Mouse (Mus musculus) layer of hippocampus, adult 2 months (tissue): ENCODE results near the gene Bpnt1. TPM values are rescaled to one million over a fixed set of nuclear protein-coding genes. Genes with fewer than 3 reads are reported as not detected.
A peak's percentile ranks its signal among the peaks of the same experiment; 100 is the strongest.

Source experiments
- DNase-seq, 2 experiments: peaks; one replicate each; pipeline ENCODE4 v3.0.0; 2022; ENCODE audit warnings: low spot score in 2 of 2
- H3K27ac ChIP-seq: fragments of 200-600 bp; 2 replicates; pipeline ENCODE4 v1.8.1; 2022
- H3K4me3 ChIP-seq: fragments of 200-600 bp; 2 replicates; pipeline ENCODE4 v1.8.1; 2022; ENCODE audit warnings: mild to moderate bottlenecking
- CTCF ChIP-seq: fragments of 200-600 bp; conservative IDR thresholded peaks from 2 replicates; pipeline ENCODE4 v1.8.1; 2022; ENCODE audit warnings: antibody characterized with exemption, mild to moderate bottlenecking, moderate library complexity
- total RNA-seq, 2 experiments: library from RNA; stranded (reverse); gene quantifications; 2 replicates each; pipeline ENCODE4 v1.2.3; 2021

The Bpnt1 gene
- total RNA-seq, 2 experiments from 2014 or later, result 65.2 to 74.8 TPM

GRCm38 (mm10) chr1:185336535-185336934, 4.6 kb downstream of the Bpnt1 start:
- H3K4me3 ChIP-seq, result no peak overlapping the region
- no peak for DNase-seq
- no peak overlapping the region for H3K27ac ChIP-seq
- TF ChIP-seq CTCF, result no peak

- Histone ChIP-seq H3K4me3 (no peak overlapping the region), H3K27ac (0 out of 2 replicates have a peak overlapping the region, but pooled peaks have one; percentile 1)
- DNase-seq, result no peak
- TF ChIP-seq CTCF, result no peak
Measured at GRCm38 (mm10) chr1:185342441-185342840, 10.5 kb downstream of the Bpnt1 start.

- no peak overlapping the region for H3K4me3 ChIP-seq
- peak; percentile 40 for TF ChIP-seq CTCF
- no peak for DNase-seq
- no peak overlapping the region for H3K27ac ChIP-seq
Measured at GRCm38 (mm10) chr1:185343422-185343821, 11.5 kb downstream of the Bpnt1 start.

- no peak overlapping the region for H3K4me3 ChIP-seq
- DNase-seq, result no peak
- H3K27ac ChIP-seq, result no peak overlapping the region
- peak; percentile 54 for TF ChIP-seq CTCF
Measured at GRCm38 (mm10) chr1:185346188-185346587, 14.2 kb downstream of the Bpnt1 start.

- no peak for DNase-seq
- H3K4me3 ChIP-seq, result no peak overlapping the region
- no peak for TF ChIP-seq CTCF
Measured at GRCm38 (mm10) chr1:185349741-185350140, 17.8 kb downstream of the Bpnt1 start.

GRCm38 (mm10) chr1:185350611-185351010, 18.7 kb downstream of the Bpnt1 start:
- no peak overlapping the region for H3K27ac ChIP-seq
- no peak for TF ChIP-seq CTCF
- DNase-seq, result no peak
- no peak overlapping the region for H3K4me3 ChIP-seq

More at GRCm38 (mm10) chr1:185349741-185350140, 17.8 kb downstream of the Bpnt1 start:
- H3K27ac ChIP-seq, result no peak overlapping the region

GRCm38 (mm10) chr1:185352151-185352550, 20.2 kb downstream of the Bpnt1 start:
- no peak for DNase-seq
- Histone ChIP-seq H3K4me3 (no peak overlapping the region), H3K27ac (no peak overlapping the region)
- TF ChIP-seq CTCF, result no peak

- Histone ChIP-seq H3K4me3 (no peak overlapping the region), H3K27ac (no peak overlapping the region)
- no peak for TF ChIP-seq CTCF
- no peak for DNase-seq
Measured at GRCm38 (mm10) chr1:185353351-185353750, 21.4 kb downstream of the Bpnt1 start.

- no peak for TF ChIP-seq CTCF
- no peak overlapping the region for H3K4me3 ChIP-seq
Measured at GRCm38 (mm10) chr1:185354731-185355130, 22.8 kb downstream of the Bpnt1 start.

GRCm38 (mm10) chr1:185356246-185356645, 24.3 kb downstream of the Bpnt1 start:
- no peak for TF ChIP-seq CTCF

More at GRCm38 (mm10) chr1:185354731-185355130, 22.8 kb downstream of the Bpnt1 start:
- DNase-seq, result no peak
- no peak overlapping the region for H3K27ac ChIP-seq

GRCm38 (mm10) chr1:185358211-185358610, 26.3 kb downstream of the Bpnt1 start:
- no peak overlapping the region for H3K4me3 ChIP-seq
- DNase-seq, result no peak
- no peak for TF ChIP-seq CTCF
- H3K27ac ChIP-seq, result no peak overlapping the region

More at GRCm38 (mm10) chr1:185356246-185356645, 24.3 kb downstream of the Bpnt1 start:
- DNase-seq, result no peak
- Histone ChIP-seq H3K27ac (no peak overlapping the region), H3K4me3 (no peak overlapping the region)

GRCm38 (mm10) chr1:185362677-185363520, 30.9 kb downstream of the Bpnt1 start, which contains the start of gene Eprs:
Gene Eprs (plus strand): TSS chr1:185363044.
- no peak for TF ChIP-seq CTCF
- Histone ChIP-seq H3K27ac (peak within 1 kb of the TSS; percentile 93), H3K4me3 (peak within 1 kb of the TSS; percentile 94)
- DNase-seq, result peak; percentile 98 to 99

- peak; percentile 27 to 29 for DNase-seq
- TF ChIP-seq CTCF, result no peak
- peak overlapping the region; percentile 93 for H3K27ac ChIP-seq
- peak overlapping the region; percentile 94 for H3K4me3 ChIP-seq
Measured at GRCm38 (mm10) chr1:185363526-185364182, 31.7 kb downstream of the Bpnt1 start.

- Histone ChIP-seq H3K4me3 (peak overlapping the region; percentile 94), H3K27ac (no peak overlapping the region)
- DNase-seq, result no peak
- no peak for TF ChIP-seq CTCF
Measured at GRCm38 (mm10) chr1:185364183-185364540, 32.2 kb downstream of the Bpnt1 start.
